Mouse (Mus musculus) C2C12 (cell line): Measurements from ENCODE around the gene Tef. TPM values are rescaled to one million over a fixed set of nuclear protein-coding genes. Genes with fewer than 3 reads are reported as not detected.

Experiments
- H3K27me3 ChIP-seq: one replicate; pipeline ENCODE4 v1.6.1; 2011; ENCODE audit not compliant: control insufficient read depth, insufficient read depth, insufficient read length
- H3K36me3 ChIP-seq: one replicate; pipeline ENCODE4 v1.6.1; 2011; ENCODE audit not compliant: control insufficient read depth, insufficient read depth
- H3K4me3 ChIP-seq: one replicate; pipeline ENCODE4 v1.5.1; 2011; ENCODE audit warnings: mild to moderate bottlenecking, control low read depth; ENCODE audit not compliant: poor library complexity, insufficient read depth, severe bottlenecking
- H3K79me2 ChIP-seq: one replicate; pipeline ENCODE4 v1.6.1; 2011; ENCODE audit not compliant: control insufficient read depth, insufficient read depth
- H3K79me3 ChIP-seq: one replicate; pipeline ENCODE4 v1.6.1; 2011; ENCODE audit warnings: low read depth, control low read depth
- H3ac ChIP-seq: one replicate; pipeline ENCODE3; 2011; ENCODE audit warnings: low read depth; ENCODE audit not compliant: control insufficient read depth, insufficient read length
- CEBPB ChIP-seq: IDR thresholded peaks from one replicate; pipeline ENCODE4 v1.6.1; 2011; ENCODE audit warnings: low read depth, mild to moderate bottlenecking, control low read depth, moderate library complexity
- CTCF ChIP-seq: IDR thresholded peaks from one replicate; pipeline ENCODE4 v1.5.1; 2011; ENCODE audit not compliant: control insufficient read depth, insufficient read depth, insufficient read length
- FOSL1 ChIP-seq: IDR thresholded peaks from one replicate; pipeline ENCODE4 v1.8.0; 2011; ENCODE audit warnings: mild to moderate bottlenecking, low read length; ENCODE audit not compliant: poor library complexity, insufficient read depth, severe bottlenecking
- MAX ChIP-seq: IDR thresholded peaks from one replicate; pipeline ENCODE4 v1.6.1; 2011; ENCODE audit warnings: mild to moderate bottlenecking, control low read depth
- MYOD1 ChIP-seq: IDR thresholded peaks from one replicate; pipeline ENCODE4 v1.6.1; 2011; ENCODE audit warnings: low read depth; ENCODE audit not compliant: control insufficient read depth, insufficient read length
- MYOG ChIP-seq: IDR thresholded peaks from one replicate; pipeline ENCODE4 v1.6.1; 2011; ENCODE audit not compliant: control insufficient read depth, insufficient read length; ENCODE audit errors: extremely low read depth
- USF1 ChIP-seq: IDR thresholded peaks from one replicate; pipeline ENCODE4 v1.6.1; 2011; ENCODE audit warnings: low read depth, mild to moderate bottlenecking, control low read depth, moderate library complexity
- polyA plus RNA-seq: library from polyadenylated mRNA; unstranded; fragments of >200 nt; fragmentation: generic; extraction: Trizol; gene quantifications from one replicate; pipeline ENCODE4 v1.2.1, GENCODE M21; 2012; ENCODE audit warnings: missing spikeins

Tef gene
- polyA plus RNA-seq, 1 experiment = 32.6 TPM

DNA sequence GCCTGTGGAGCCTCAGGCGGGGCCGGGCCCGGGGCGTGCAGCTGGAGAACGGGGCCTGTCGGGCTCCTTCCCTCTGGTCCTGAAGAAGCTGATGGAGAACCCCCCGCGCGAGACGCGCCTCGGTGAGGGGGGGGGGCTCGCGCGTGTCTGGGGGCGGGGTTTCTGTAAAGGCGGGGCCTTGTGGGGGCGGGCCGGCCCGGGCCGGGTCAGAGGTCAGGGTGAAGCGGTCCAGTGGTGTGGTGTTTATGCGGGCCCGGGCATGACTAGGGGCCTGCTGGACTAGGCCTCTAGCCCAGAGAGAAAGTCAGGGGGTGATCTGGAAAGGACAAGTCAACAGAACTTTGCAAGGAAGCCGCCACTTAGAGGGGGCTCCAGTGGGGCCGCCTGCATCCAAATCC, 9.4 kb downstream of the Tef start:
- H3K27me3 ChIP-seq = no peaks in the 10 kb centered on the region
- TF ChIP-seq MYOD1 (no peak), CEBPB (no peak), FOSL1 (no peak), USF1 (no peak)
- H3K4me3 ChIP-seq = peak overlapping the region; percentile 40

DNA sequence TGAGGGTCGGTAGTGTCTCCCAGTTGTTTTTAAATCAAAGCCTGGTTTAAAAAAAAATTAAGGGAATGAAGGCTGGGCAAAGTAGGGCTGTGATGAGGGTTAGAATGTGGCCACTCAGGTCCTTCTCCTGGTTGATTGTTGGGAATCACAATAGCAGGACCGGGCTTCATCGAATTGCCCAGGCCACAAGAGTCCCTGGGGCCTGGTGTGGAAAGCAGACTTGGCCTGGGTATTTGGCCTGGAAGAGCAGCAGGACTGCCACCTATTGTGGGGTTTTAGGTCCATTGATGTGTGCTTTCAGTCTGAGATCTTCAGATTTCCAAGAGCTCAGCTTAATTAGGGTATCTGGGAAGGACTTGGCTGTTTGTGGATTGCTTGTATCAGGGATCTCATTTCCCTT, 10.1 kb downstream of the Tef start:
- peaks cover 34% of the 10 kb centered on the region for H3K79me2 ChIP-seq
- H3ac ChIP-seq = peak overlapping the region; percentile 76
- H3K36me3 ChIP-seq = peaks cover 27% of the 10 kb centered on the region
- H3K79me3 ChIP-seq = no peaks in the 10 kb centered on the region
- no peaks in the 10 kb centered on the region for H3K27me3 ChIP-seq
- H3K4me3 ChIP-seq = peak overlapping the region; percentile 40
- TF ChIP-seq CEBPB (no peak), MYOG (no peak), FOSL1 (no peak), CTCF (no peak), MAX (no peak), USF1 (no peak), MYOD1 (no peak)

More for the DNA sequence above, 9.4 kb downstream of the Tef start:
- no peaks in the 10 kb centered on the region for H3K79me3 ChIP-seq
- peaks cover 34% of the 10 kb centered on the region for H3K79me2 ChIP-seq
- peaks cover 21% of the 10 kb centered on the region for H3K36me3 ChIP-seq
- H3ac ChIP-seq = peak overlapping the region; percentile 82

GRCm38 (mm10) chr15:81812696-81813631, 10.7 kb downstream of the Tef start:
- no peaks in the 10 kb centered on the region for H3K27me3 ChIP-seq
- peaks cover 34% of the 10 kb centered on the region for H3K79me2 ChIP-seq
- TF ChIP-seq CEBPB (no peak), MYOD1 (no peak), MYOG (no peak), MAX (no peak), CTCF (no peak), FOSL1 (no peak), USF1 (no peak)
- H3K79me3 ChIP-seq = no peaks in the 10 kb centered on the region
- H3K4me3 ChIP-seq = no peak overlapping the region
- H3K36me3 ChIP-seq = peaks cover 34% of the 10 kb centered on the region
- no peak overlapping the region for H3ac ChIP-seq

- Histone ChIP-seq H3K4me3 (no peak overlapping the region), H3K79me2 (peaks cover 34% of the 10 kb centered on the region), H3K27me3 (no peaks in the 10 kb centered on the region), H3K36me3 (peaks cover 46% of the 10 kb centered on the region), H3ac (no peak overlapping the region), H3K79me3 (no peaks in the 10 kb centered on the region)
- TF ChIP-seq USF1 = no peak
These were observed 11.9 kb downstream of the Tef start for GRCm38 (mm10) chr15:81813986-81814705.

DNA sequence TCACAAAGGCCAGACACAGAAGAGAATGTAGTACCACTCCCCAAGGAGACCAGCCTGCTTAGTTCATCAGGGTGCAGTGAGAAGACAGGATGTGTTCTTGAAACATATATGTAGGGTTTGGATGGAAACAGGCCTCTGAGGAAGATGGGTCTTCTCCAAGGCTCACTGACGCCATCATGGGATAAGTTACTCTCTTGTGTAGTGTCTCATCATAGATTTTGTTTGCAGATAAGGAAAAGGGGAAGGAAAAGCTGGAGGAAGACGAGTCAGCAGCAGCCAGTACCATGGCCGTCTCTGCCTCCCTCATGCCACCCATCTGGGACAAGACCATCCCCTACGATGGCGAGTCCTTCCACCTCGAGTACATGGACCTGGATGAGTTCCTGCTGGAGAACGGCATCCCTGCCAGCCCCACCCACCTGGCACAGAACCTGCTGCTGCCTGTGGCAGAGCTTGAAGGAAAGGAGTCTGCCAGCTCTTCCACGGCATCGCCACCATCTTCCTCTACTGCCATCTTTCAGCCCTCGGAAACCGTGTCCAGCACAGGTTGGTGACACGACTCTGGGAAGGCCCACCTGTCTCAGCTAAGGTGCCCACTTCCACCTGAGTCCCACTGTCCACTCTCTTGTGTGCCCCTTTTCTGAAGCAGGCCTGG, 12.6 kb downstream of the Tef start:
- Histone ChIP-seq H3K4me3 (no peak overlapping the region), H3ac (no peak overlapping the region), H3K36me3 (peaks cover 50% of the 10 kb centered on the region), H3K27me3 (no peaks in the 10 kb centered on the region), H3K79me2 (peaks cover 34% of the 10 kb centered on the region), H3K79me3 (no peaks in the 10 kb centered on the region)
- TF ChIP-seq MAX = no peak
- no peak for TF ChIP-seq CEBPB
- no peak for TF ChIP-seq MYOG
- TF ChIP-seq USF1 = no peak
- TF ChIP-seq MYOD1 = no peak
- TF ChIP-seq CTCF = no peak
- TF ChIP-seq FOSL1 = no peak
